Mouse (Mus musculus) layer of hippocampus, adult 2 months (tissue): ENCODE data around the gene Tmprss6. TPM values are rescaled to one million over a fixed set of nuclear protein-coding genes. Genes with fewer than 3 reads are reported as not detected.

Experiments used
- DNase-seq, 2 experiments: peaks; one replicate each; pipeline ENCODE4 v3.0.0; 2022; ENCODE audit warnings: low spot score in 2 of 2
- H3K27ac ChIP-seq: fragments of 200-600 bp; 2 replicates; pipeline ENCODE4 v1.8.1; 2022
- H3K4me3 ChIP-seq: fragments of 200-600 bp; 2 replicates; pipeline ENCODE4 v1.8.1; 2022; ENCODE audit warnings: mild to moderate bottlenecking
- CTCF ChIP-seq: fragments of 200-600 bp; conservative IDR thresholded peaks from 2 replicates; pipeline ENCODE4 v1.8.1; 2022; ENCODE audit warnings: antibody characterized with exemption, mild to moderate bottlenecking, moderate library complexity
- long read RNA-seq, 2 experiments: library from polyadenylated mRNA; stranded (forward); transcript quantifications; one replicate each; pipeline ENCODE4 v2.0.0; 2021; ENCODE audit warnings: borderline mapping rate in 2 of 2
- total RNA-seq, 2 experiments: library from RNA; stranded (reverse); gene quantifications; 2 replicates each; pipeline ENCODE4 v1.2.3; 2021

Tmprss6 gene
- total RNA-seq: 1 to 10 TPM; 1.9 to 3.0 TPM
- long read RNA-seq, experiment 1: 0 reads
- long read RNA-seq, experiment 2, partial matches to known transcripts: 1 of 1 reads
- long read RNA-seq, experiment 2, other reads (novel, unspliced or antisense): 0 of 1 reads

DNA sequence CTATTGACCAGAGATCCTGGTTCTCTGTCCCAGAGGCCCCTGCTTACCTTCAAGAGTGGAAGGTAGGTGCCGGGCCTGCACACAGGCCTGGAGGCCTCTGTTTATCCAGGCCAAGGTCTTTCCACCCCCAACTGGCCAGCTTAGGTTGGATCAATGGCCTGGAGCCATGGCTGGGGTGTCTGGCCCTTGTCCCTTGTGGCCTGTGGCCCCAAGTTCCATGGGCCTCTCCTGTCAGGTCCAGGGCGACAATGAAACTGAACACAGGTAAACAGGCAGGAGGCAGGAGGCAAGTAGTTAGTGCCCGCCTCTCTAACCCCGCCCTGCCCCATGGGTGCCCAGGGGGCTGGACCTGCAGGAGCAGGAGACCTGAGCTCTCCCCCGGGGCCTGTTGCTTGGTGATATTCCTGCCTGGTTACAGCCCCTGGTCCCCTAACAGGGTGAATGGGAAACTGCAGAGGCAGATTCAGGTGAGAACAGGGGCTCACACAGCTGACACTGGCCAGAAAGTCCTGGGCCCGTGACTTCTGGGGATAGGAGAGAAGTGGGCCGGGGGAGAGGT lies at the start of gene Tmprss6:
Gene Tmprss6, minus strand, starts transcription at position 256 of the 559 bp plus-strand sequence.
- DNase-seq: no peak
- Histone ChIP-seq H3K27ac (no peak within 1 kb of the TSS), H3K4me3 (no peak within 1 kb of the TSS)
- TF ChIP-seq CTCF: no peak

DNA sequence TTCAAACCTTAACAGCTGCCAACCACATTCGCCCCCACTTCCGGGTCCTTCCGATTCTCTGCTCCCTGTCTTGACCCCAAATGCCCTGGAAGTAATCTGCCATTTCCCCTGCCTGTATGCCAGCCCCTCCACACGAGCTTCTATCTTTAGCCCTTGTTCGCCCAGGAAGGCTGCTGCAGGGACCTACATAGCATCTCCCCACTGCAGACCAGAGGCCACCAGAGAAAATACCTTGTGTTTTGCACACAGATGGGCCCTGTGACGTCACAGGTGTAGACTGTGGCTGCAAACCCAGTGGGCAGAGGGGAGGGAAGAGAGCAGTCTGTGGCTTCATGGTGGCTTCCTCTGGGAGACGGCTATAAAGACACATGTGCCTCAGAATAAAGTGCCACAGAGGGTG lies 49.8 kb upstream of the Tmprss6 start:
- no peak for TF ChIP-seq CTCF
- Histone ChIP-seq H3K27ac (no peak overlapping the region), H3K4me3 (no peak overlapping the region)
- DNase-seq: no peak

DNA sequence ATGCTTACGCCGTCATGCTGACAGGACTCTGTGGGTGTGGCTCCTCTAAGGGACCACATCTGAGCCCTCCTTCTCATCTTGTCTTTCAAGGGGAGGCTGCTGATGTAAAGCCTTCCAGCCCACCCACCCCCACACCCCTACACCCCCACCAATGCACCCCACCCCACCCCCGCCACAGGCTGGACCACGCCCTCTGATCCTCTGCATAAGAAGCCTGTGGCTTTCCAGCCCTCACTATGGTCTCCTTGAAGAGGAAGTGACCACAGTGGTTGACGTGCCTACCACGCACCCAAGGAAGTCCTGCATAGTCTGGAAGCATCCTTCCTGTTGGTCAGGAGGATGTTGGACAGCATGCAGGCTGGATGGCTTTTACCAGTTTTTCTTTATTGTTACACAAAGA lies 47.3 kb upstream of the Tmprss6 start:
- no peak for DNase-seq
- H3K27ac ChIP-seq: no peak overlapping the region
- no peak for TF ChIP-seq CTCF
- H3K4me3 ChIP-seq: no peak overlapping the region

DNA sequence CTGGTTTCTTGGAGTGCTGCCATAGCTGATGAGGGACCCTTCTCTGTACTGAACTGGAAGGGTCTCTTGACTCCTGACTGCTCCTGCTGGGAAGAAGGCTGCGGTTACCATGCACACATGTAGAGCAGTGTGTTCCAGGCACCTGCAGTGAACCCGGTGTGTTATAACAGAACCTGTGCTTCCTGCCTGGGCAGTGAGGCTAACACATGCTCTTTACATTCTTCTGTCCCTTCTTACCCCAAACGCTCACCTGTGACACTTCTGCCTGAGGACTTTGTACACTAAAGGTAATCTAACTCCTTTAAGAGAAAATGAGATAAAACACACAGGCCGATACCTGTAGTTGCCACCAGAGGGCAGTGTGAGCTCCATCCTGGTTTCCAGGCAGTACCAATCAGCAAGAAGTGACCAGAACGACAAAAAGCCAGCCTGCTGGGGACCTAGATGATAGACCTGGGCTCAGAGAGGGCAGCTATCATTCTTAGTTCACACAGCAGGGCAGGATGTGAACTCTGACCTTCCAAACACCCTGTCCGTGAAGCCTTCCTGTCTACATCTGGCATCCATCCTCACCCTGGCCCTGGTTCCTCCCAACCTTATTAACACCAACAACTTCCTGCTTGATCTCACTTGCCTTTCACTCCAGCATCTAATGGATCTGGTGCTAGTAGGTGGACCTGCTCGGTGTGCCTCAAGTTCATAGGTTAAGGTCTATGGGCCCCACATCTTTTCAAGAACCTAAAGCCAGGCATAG lies 46.1 kb upstream of the Tmprss6 start:
- no peak overlapping the region for H3K27ac ChIP-seq
- peak; percentile 98 for TF ChIP-seq CTCF
- no peak overlapping the region for H3K4me3 ChIP-seq
- peak; percentile 66 to 87 for DNase-seq

DNA sequence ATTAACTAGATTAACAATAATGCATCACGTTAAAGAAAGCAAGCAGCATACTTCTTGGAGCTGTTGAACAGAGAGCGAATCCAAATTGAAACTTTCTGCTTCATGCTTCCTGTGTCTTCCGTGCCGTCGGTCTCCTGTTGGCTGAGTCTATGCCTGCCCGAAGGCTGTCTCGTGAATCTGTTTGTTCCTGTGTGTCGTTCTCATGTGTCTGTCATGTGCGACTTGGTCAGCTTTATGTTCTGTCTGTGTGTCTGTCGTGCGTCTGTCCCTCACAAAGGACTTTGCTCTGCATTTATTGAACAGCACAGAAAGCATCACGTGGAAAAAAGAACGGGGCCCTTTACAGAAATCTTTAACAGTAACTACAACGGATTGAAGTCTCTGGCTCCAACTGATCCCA lies 44.6 kb upstream of the Tmprss6 start:
- no peak for TF ChIP-seq CTCF
- no peak for DNase-seq
- no peak overlapping the region for H3K27ac ChIP-seq
- no peak overlapping the region for H3K4me3 ChIP-seq

DNA sequence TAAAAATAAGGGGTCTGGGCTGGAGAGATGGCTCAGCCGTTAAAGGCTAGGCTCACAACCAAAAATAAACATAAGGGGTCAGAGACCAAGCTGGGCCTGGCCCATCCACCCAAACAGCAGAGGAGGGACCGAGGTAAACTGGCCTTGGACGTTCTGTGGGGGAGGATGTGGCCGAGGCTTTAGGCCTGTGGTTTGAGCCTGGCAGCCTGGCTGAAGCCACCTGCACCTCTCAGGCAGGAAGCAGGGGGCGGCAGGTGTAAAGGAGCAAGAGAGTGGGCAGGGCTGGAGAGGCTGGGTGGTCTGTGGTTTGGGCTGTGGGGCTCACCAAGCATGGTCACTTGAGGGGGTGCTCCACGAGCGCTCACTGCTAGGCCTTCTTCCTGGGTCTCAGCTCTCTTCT lies 43.5 kb upstream of the Tmprss6 start:
- Histone ChIP-seq H3K4me3 (no peak overlapping the region), H3K27ac (no peak overlapping the region)
- TF ChIP-seq CTCF: no peak
- DNase-seq: no peak

DNA sequence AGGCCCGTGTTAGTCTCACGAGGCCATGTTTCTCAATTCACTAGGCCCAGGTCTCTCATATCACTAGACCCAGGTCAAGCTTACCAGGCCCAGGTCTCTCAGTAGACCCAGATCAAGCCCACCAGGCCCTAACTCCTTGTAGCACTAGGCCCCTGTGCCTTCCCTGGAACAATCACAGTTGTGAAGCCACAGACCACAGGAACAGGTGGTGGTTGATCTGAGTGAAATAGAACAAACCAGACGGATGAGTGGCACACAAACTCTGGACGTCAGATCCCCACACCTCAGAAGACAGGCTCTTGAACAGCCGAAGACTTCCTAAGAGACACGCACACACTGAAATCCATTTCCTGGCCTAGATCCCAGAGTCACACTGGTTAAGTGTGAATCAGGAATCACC lies 42.3 kb upstream of the Tmprss6 start:
- Histone ChIP-seq H3K4me3 (no peak overlapping the region), H3K27ac (no peak overlapping the region)
- TF ChIP-seq CTCF: no peak
- DNase-seq: no peak

DNA sequence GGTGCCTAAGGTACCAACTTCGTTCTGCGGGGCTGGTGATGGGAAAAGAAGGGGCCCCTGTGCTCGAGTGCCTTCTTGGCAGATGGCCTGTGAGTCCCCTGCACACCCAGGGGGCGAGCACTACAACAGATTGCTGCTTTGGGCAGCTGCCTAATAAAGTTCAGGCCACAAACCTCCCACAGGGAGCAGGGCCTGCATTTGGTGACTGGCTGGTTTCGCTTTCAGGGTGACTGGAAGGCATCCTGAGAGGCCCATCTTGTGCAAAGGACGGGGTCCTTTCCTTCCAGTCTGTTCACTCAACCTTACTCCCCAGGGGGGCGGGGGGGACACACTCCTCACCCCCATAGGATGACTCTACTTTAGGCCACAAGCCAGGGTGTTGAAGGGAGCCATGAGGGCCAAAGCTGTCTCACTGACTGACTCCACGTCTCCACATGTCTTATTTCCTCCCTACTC lies 41.7 kb upstream of the Tmprss6 start:
- no peak for DNase-seq
- Histone ChIP-seq H3K27ac (no peak overlapping the region), H3K4me3 (no peak overlapping the region)
- TF ChIP-seq CTCF: no peak

DNA sequence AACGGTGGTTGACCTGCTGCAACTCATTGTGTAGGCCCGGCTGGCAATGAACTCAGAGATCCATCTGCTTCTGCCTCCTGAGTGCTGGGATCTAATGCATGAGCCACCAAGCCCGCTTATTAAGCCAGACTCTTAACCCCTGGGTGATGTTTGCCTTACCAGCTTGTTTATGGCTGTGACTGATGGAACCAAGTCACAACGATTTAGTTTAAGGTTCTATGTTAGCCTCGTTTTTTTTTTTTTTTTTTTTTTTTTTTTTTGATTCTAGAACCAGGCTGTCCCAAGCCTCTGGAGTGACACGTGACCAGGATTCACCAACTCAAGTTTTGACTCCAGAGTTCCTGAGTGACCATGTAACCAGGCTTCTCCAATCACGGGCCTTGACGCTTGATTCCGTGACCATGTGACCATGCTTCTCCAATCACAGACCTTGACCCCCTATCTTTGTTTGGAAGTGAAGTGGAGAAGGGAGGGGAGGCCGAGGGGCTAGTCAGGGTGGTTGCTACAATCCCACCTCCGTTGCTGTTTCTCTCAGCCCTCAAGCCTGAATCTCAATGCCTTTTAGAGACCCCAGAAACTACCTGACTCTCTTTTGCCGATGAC lies 41.0 kb upstream of the Tmprss6 start:
- TF ChIP-seq CTCF: no peak
- H3K4me3 ChIP-seq: no peak overlapping the region
- no peak for DNase-seq
- no peak overlapping the region for H3K27ac ChIP-seq

DNA sequence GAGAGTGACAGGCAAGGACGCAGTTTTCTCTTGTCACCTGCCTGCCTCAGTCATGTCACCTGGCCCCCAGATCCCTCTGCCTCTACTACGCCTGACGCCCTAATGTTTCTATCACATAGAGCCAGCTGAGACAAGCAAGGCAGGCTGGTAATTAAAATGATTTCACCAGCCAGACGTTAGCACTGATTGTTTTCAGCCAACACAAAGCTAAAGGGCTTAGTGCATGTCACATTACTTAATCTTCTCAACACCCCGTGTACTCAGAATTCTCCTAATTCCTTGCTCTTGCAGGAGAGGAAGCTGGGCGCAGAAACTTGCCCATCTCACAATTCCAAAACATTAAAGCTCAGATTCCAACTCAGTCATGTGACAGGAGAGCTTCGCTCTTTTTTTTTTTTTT lies 40.0 kb upstream of the Tmprss6 start:
- Histone ChIP-seq H3K27ac (no peak overlapping the region), H3K4me3 (no peak overlapping the region)
- DNase-seq: no peak
- no peak for TF ChIP-seq CTCF

DNA sequence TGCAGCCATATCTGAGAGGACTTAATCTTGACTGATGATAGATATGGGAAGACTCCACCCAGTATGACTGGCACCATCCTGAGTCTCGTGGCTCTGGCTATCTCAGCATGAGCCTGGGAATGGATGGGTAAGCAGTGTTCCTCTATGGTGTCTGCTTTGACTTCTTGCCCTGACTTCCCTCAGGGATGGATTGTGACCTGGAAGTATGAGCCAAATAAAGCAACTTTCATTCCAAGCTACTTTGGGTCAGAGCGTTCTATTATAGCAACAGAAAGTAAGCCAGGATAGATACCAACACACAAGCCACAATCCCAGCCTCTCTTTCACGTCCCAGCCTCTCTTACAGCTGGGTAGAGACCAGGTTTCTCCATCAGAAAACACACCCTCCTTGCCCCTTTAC lies 37.1 kb upstream of the Tmprss6 start:
- no peak for TF ChIP-seq CTCF
- DNase-seq: no peak
- no peak overlapping the region for H3K27ac ChIP-seq
- no peak overlapping the region for H3K4me3 ChIP-seq

DNA sequence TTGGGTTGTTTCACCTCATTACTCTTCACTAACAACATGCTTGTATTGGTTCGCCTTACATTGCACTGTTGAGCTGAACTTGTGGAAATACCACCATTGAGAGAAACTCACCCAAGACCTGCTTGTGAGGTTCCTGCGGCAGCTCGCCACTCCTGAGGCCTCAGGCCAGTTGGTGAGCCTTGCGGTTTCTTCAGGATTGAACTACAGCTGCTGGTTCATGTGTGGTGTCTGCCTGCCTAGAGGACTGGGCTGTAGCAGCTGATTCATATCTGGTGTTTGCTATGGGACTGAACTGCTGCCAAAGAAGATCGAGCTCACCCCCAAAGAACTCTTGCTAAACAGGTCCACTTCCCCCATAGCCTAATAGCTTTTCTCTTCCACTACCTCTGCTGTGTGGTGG lies 36.4 kb upstream of the Tmprss6 start:
- Histone ChIP-seq H3K4me3 (no peak overlapping the region), H3K27ac (no peak overlapping the region)
- no peak for DNase-seq
- no peak for TF ChIP-seq CTCF

DNA sequence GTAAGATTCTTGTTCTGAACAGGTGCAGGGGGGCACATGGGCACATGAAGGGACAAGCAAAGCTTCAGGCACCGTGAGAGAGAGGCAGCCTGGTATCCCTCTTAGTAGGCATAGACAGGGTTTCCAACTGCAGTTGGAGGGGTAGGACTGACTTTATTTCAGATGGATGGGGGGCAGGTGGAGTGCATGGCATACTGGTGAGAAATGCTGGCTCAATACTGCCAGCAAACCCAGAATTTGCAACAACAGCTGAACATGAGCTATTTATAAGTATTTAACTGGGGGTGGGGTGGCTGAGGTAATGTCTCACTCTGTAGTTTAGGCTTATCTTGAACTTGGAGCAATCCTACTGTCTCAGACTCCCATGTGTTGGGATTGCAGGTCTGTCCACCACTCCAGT lies 35.6 kb upstream of the Tmprss6 start:
- no peak overlapping the region for H3K4me3 ChIP-seq
- DNase-seq: no peak
- H3K27ac ChIP-seq: no peak overlapping the region
- no peak for TF ChIP-seq CTCF
